Mouse (Mus musculus) cerebellum, adult 9-10 months (tissue): Measurements from ENCODE around the gene Maml3.
A peak's percentile ranks its signal among the peaks of the same experiment; 100 is the strongest.

ENCODE experiments used
- DNase-seq: peaks from one replicate; pipeline ENCODE4 v3.0.0; 2022

Maml3 gene

GRCm38 (mm10) chr3:51860458-51860857 is 244.4 kb downstream of the Maml3 start:
- no peak for DNase-seq

GRCm38 (mm10) chr3:51859208-51859607 is 245.7 kb downstream of the Maml3 start:
- no peak for DNase-seq

- DNase-seq: no peak
Measured at GRCm38 (mm10) chr3:51854152-51854551, 250.7 kb downstream of the Maml3 start.

- no peak for DNase-seq
Measured at GRCm38 (mm10) chr3:51853610-51854009, 251.3 kb downstream of the Maml3 start.

GRCm38 (mm10) chr3:51852692-51853091 is 252.2 kb downstream of the Maml3 start:
- no peak for DNase-seq

- no peak for DNase-seq
Measured at GRCm38 (mm10) chr3:51851596-51851995, 253.3 kb downstream of the Maml3 start.

- DNase-seq: no peak
Measured at GRCm38 (mm10) chr3:51849462-51849861, 255.4 kb downstream of the Maml3 start.

- no peak for DNase-seq
Measured at GRCm38 (mm10) chr3:51847262-51847661, 257.6 kb downstream of the Maml3 start.

GRCm38 (mm10) chr3:51844255-51844654 is 260.6 kb downstream of the Maml3 start:
- no peak for DNase-seq

- no peak for DNase-seq
Measured at GRCm38 (mm10) chr3:51842140-51842539, 262.7 kb downstream of the Maml3 start.

GRCm38 (mm10) chr3:51841598-51841997 is 263.3 kb downstream of the Maml3 start:
- DNase-seq: no peak

- DNase-seq: no peak
Measured at GRCm38 (mm10) chr3:51841177-51841576, 263.7 kb downstream of the Maml3 start.

- no peak for DNase-seq
Measured at GRCm38 (mm10) chr3:51840095-51840805, 264.6 kb downstream of the Maml3 start.

- no peak for DNase-seq
Measured at GRCm38 (mm10) chr3:51839353-51839715, 265.5 kb downstream of the Maml3 start.

- no peak for DNase-seq
Measured at GRCm38 (mm10) chr3:51838696-51839352, 266.1 kb downstream of the Maml3 start.

GRCm38 (mm10) chr3:51832985-51833384 is 271.9 kb downstream of the Maml3 start:
- DNase-seq: no peak

- DNase-seq: no peak
Measured at GRCm38 (mm10) chr3:51830821-51831429, 274.0 kb downstream of the Maml3 start.

GRCm38 (mm10) chr3:51825530-51825929 is 279.3 kb downstream of the Maml3 start:
- no peak for DNase-seq

- DNase-seq: peak; percentile 94
Measured at GRCm38 (mm10) chr3:51824506-51824905, 280.4 kb downstream of the Maml3 start.

- DNase-seq: no peak
Measured at GRCm38 (mm10) chr3:51821551-51821950, 283.3 kb downstream of the Maml3 start.

- no peak for DNase-seq
Measured at GRCm38 (mm10) chr3:51819109-51819508, 285.8 kb downstream of the Maml3 start.

- DNase-seq: no peak
Measured at GRCm38 (mm10) chr3:51817919-51818318, 287.0 kb downstream of the Maml3 start.

GRCm38 (mm10) chr3:51817329-51817728 is 287.5 kb downstream of the Maml3 start:
- DNase-seq: no peak
